Mouse (Mus musculus) frontal cortex, postnatal 14 days (tissue): ENCODE results near the gene Mlana.

Experiments
- DNase-seq, 2 experiments: peaks; one replicate each; pipeline ENCODE4 v3.0.0; 2022; ENCODE audit warnings: low spot score in 2 of 2

Gene Mlana

GRCm38 (mm10) chr19:29750994-29751393, 53.4 kb downstream of the Mlana start:
- no peak for DNase-seq

GRCm38 (mm10) chr19:29753939-29754338, 56.3 kb downstream of the Mlana start:
- no peak for DNase-seq
